Mouse (Mus musculus): ENCODE measurements around the gene Gm20388. TPM values are rescaled to one million over a fixed set of nuclear protein-coding genes. Genes with fewer than 3 reads are reported as not detected.
"Not testable (repeated sequence)": the region's sequence is repeated elsewhere in the genome, so short reads cannot be mapped to it uniquely, and the experiment has no call there.

Gm20388 gene
- polyA plus RNA-seq, 1 experiment from 2014 or later: 8.3 TPM

GRCm38 (mm10) chr8:123410788-123411187 lies 3500.1 kb downstream of the Gm20388 start:
- ATAC-seq (replicated peaks; ENCODE audit: low FRiP score, low TSS enrichment, low read depth) (no peak), DNase-seq (ENCODE audit: low spot score) (no peak)
- H3K9me3 ChIP-seq (ENCODE audit: control insufficient read depth, low read length): no peaks in the 10 kb centered on the region
- peak overlapping the region; percentile 30 for H3K9ac ChIP-seq (ENCODE audit: low read length)
- 10% methylated on average over 11 of the region's 11 CpGs for WGBS
- peak overlapping the region; percentile 27 for H3K4me3 ChIP-seq (ENCODE audit: low read depth, low read length)
- no peaks in the 10 kb centered on the region for H3K36me3 ChIP-seq (ENCODE audit: control insufficient read depth, insufficient read depth, low read length)
- H3K4me1 ChIP-seq (replicated peaks; ENCODE audit: control insufficient read depth, insufficient read depth, low read length): no peaks in the 10 kb centered on the region
- peak overlapping the region; percentile 45 for H3K4me2 ChIP-seq (ENCODE audit: low read length)
- peaks cover 60% of the 10 kb centered on the region for H3K27me3 ChIP-seq (replicated peaks; ENCODE audit: control insufficient read depth, insufficient read depth, low read length)
- no peak overlapping the region for H3K27ac ChIP-seq (ENCODE audit: low read depth)

GRCm38 (mm10) chr8:123411246-123411645 lies 3500.6 kb downstream of the Gm20388 start, which contains the start of gene Tubb3:
Gene Tubb3 (plus strand): TSS chr8:123411424.
- H3K9ac ChIP-seq (ENCODE audit: low read length): peak within 1 kb of the TSS; percentile 34
- H3K4me3 ChIP-seq (ENCODE audit: low read depth, low read length): peak within 1 kb of the TSS; percentile 27
- no peak for DNase-seq (ENCODE audit: low spot score)
- no peaks in the 10 kb centered on the region for H3K36me3 ChIP-seq (ENCODE audit: control insufficient read depth, insufficient read depth, low read length)
- peak; percentile 67 for ATAC-seq (replicated peaks; ENCODE audit: low FRiP score, low TSS enrichment, low read depth)
- no peaks in the 10 kb centered on the region for H3K4me1 ChIP-seq (replicated peaks; ENCODE audit: control insufficient read depth, insufficient read depth, low read length)
- H3K27me3 ChIP-seq (replicated peaks; ENCODE audit: control insufficient read depth, insufficient read depth, low read length): peaks cover 60% of the 10 kb centered on the region
- peak within 1 kb of the TSS; percentile 45 for H3K4me2 ChIP-seq (ENCODE audit: low read length)
- no peak within 1 kb of the TSS for H3K27ac ChIP-seq (ENCODE audit: low read depth)
- under 1% methylated on average over 29 of the region's 29 CpGs for WGBS
- no peaks in the 10 kb centered on the region for H3K9me3 ChIP-seq (ENCODE audit: control insufficient read depth, low read length)

GRCm38 (mm10) chr8:123411781-123412327 lies 3501.2 kb downstream of the Gm20388 start:
- DNase-seq (ENCODE audit: low spot score) (no peak), ATAC-seq (replicated peaks; ENCODE audit: low FRiP score, low TSS enrichment, low read depth) (no peak)
- peak overlapping the region; percentile 45 for H3K4me2 ChIP-seq (ENCODE audit: low read length)
- H3K27me3 ChIP-seq (replicated peaks; ENCODE audit: control insufficient read depth, insufficient read depth, low read length): peaks cover 60% of the 10 kb centered on the region
- peak overlapping the region; percentile 34; the same call in 1 of the 2 replicates for H3K9ac ChIP-seq (ENCODE audit: low read length)
- peak overlapping the region; percentile 27 for H3K4me3 ChIP-seq (ENCODE audit: low read depth, low read length)
- H3K9me3 ChIP-seq (ENCODE audit: control insufficient read depth, low read length): no peaks in the 10 kb centered on the region
- no peaks in the 10 kb centered on the region for H3K36me3 ChIP-seq (ENCODE audit: control insufficient read depth, insufficient read depth, low read length)
- no peak overlapping the region for H3K27ac ChIP-seq (ENCODE audit: low read depth)
- 7% methylated on average over 16 of the region's 16 CpGs for WGBS
- no peaks in the 10 kb centered on the region for H3K4me1 ChIP-seq (replicated peaks; ENCODE audit: control insufficient read depth, insufficient read depth, low read length)

GRCm38 (mm10) chr8:123412560-123413170 lies 3502.0 kb downstream of the Gm20388 start:
- peaks cover 60% of the 10 kb centered on the region for H3K27me3 ChIP-seq (replicated peaks; ENCODE audit: control insufficient read depth, insufficient read depth, low read length)
- ATAC-seq (replicated peaks; ENCODE audit: low FRiP score, low TSS enrichment, low read depth): 0 out of 2 replicates have a peak, but pooled peaks have one; percentile 12
- 3% methylated on average over 12 of the region's 12 CpGs for WGBS
- no peak for DNase-seq (ENCODE audit: low spot score)
- H3K9ac ChIP-seq (ENCODE audit: low read length): no peak overlapping the region
- H3K27ac ChIP-seq (ENCODE audit: low read depth): no peak overlapping the region
- no peaks in the 10 kb centered on the region for H3K4me1 ChIP-seq (replicated peaks; ENCODE audit: control insufficient read depth, insufficient read depth, low read length)
- H3K9me3 ChIP-seq (ENCODE audit: control insufficient read depth, low read length): no peaks in the 10 kb centered on the region
- no peaks in the 10 kb centered on the region for H3K36me3 ChIP-seq (ENCODE audit: control insufficient read depth, insufficient read depth, low read length)
- no peak overlapping the region for H3K4me2 ChIP-seq (ENCODE audit: low read length)
- no peak overlapping the region; the same call in 1 of the 2 replicates for H3K4me3 ChIP-seq (ENCODE audit: low read depth, low read length)

- H3K9ac ChIP-seq (ENCODE audit: low read length): no peak overlapping the region
- 9% methylated on average over 9 of the region's 9 CpGs for WGBS
- ATAC-seq (replicated peaks; ENCODE audit: low FRiP score, low TSS enrichment, low read depth): no peak
- no peaks in the 10 kb centered on the region for H3K36me3 ChIP-seq (ENCODE audit: control insufficient read depth, insufficient read depth, low read length)
- no peak overlapping the region for H3K27ac ChIP-seq (ENCODE audit: low read depth)
- DNase-seq (ENCODE audit: low spot score): peak; percentile 77
- H3K4me2 ChIP-seq (ENCODE audit: low read length): no peak overlapping the region
- H3K4me1 ChIP-seq (replicated peaks; ENCODE audit: control insufficient read depth, insufficient read depth, low read length): no peaks in the 10 kb centered on the region
- H3K27me3 ChIP-seq (replicated peaks; ENCODE audit: control insufficient read depth, insufficient read depth, low read length): peaks cover 50% of the 10 kb centered on the region
- H3K9me3 ChIP-seq (ENCODE audit: control insufficient read depth, low read length): no peaks in the 10 kb centered on the region
- no peak overlapping the region for H3K4me3 ChIP-seq (ENCODE audit: low read depth, low read length)
These were observed 3503.6 kb downstream of the Gm20388 start for GRCm38 (mm10) chr8:123414255-123414654.

GRCm38 (mm10) chr8:123414997-123415696 lies 3504.5 kb downstream of the Gm20388 start:
- not testable (repeated sequence) for DNase-seq (ENCODE audit: low spot score); H3K4me3 ChIP-seq (ENCODE audit: low read depth, low read length); H3K4me1 ChIP-seq (replicated peaks; ENCODE audit: control insufficient read depth, insufficient read depth, low read length); H3K36me3 ChIP-seq (ENCODE audit: control insufficient read depth, insufficient read depth, low read length); H3K4me2 ChIP-seq (ENCODE audit: low read length); ATAC-seq (replicated peaks; ENCODE audit: low FRiP score, low TSS enrichment, low read depth); H3K27ac ChIP-seq (ENCODE audit: low read depth); H3K9ac ChIP-seq (ENCODE audit: low read length); H3K9me3 ChIP-seq (ENCODE audit: control insufficient read depth, low read length)
- peaks cover 41% of the 10 kb centered on the region for H3K27me3 ChIP-seq (replicated peaks; ENCODE audit: control insufficient read depth, insufficient read depth, low read length)
- WGBS: 81% methylated on average over 5 of the region's 5 CpGs

GRCm38 (mm10) chr8:123415967-123416943 lies 3505.6 kb downstream of the Gm20388 start:
- H3K4me1 ChIP-seq (replicated peaks; ENCODE audit: control insufficient read depth, insufficient read depth, low read length): no peaks in the 10 kb centered on the region
- ATAC-seq (replicated peaks; ENCODE audit: low FRiP score, low TSS enrichment, low read depth) (no peak), DNase-seq (ENCODE audit: low spot score) (no peak)
- H3K27ac ChIP-seq (ENCODE audit: low read depth): no peak overlapping the region
- no peak overlapping the region for H3K4me2 ChIP-seq (ENCODE audit: low read length)
- peaks cover 30% of the 10 kb centered on the region for H3K27me3 ChIP-seq (replicated peaks; ENCODE audit: control insufficient read depth, insufficient read depth, low read length)
- no peak overlapping the region for H3K4me3 ChIP-seq (ENCODE audit: low read depth, low read length)
- H3K36me3 ChIP-seq (ENCODE audit: control insufficient read depth, insufficient read depth, low read length): no peaks in the 10 kb centered on the region
- H3K9me3 ChIP-seq (ENCODE audit: control insufficient read depth, low read length): no peaks in the 10 kb centered on the region
- no peak overlapping the region for H3K9ac ChIP-seq (ENCODE audit: low read length)
- 82% methylated on average over 8 of the region's 8 CpGs for WGBS

GRCm38 (mm10) chr8:123416944-123417555 lies 3506.4 kb downstream of the Gm20388 start:
- Histone ChIP-seq H3K9ac (ENCODE audit: low read length) (no peak overlapping the region), H3K4me1 (replicated peaks; ENCODE audit: control insufficient read depth, insufficient read depth, low read length) (no peaks in the 10 kb centered on the region), H3K36me3 (ENCODE audit: control insufficient read depth, insufficient read depth, low read length) (no peaks in the 10 kb centered on the region), H3K27ac (ENCODE audit: low read depth) (no peak overlapping the region), H3K4me3 (ENCODE audit: low read depth, low read length) (no peak overlapping the region), H3K4me2 (ENCODE audit: low read length) (no peak overlapping the region), H3K9me3 (ENCODE audit: control insufficient read depth, low read length) (no peaks in the 10 kb centered on the region), H3K27me3 (replicated peaks; ENCODE audit: control insufficient read depth, insufficient read depth, low read length) (peaks cover 22% of the 10 kb centered on the region)
- 72% methylated on average over 8 of the region's 8 CpGs for WGBS
- DNase-seq (ENCODE audit: low spot score): no peak
- no peak for ATAC-seq (replicated peaks; ENCODE audit: low FRiP score, low TSS enrichment, low read depth)
